Mouse (Mus musculus) midbrain, embryonic 15.5 days (tissue): ENCODE measurements around the gene 1700017D01Rik. TPM values are rescaled to one million over a fixed set of nuclear protein-coding genes. Genes with fewer than 3 reads are reported as not detected.

Source experiments
- polyA plus RNA-seq: library from polyadenylated mRNA; unstranded; fragments of >200 nt; fragmentation: Nextera tagmentation; extraction: Ambion mirVana; gene quantifications from 2 replicates; pipeline ENCODE4 v1.2.1, GENCODE M21; 2015

Gene 1700017D01Rik
- polyA plus RNA-seq, 1 experiment from 2014 or later, result not detected

Other genes with a start within 250 kb of the 1700017D01Rik start
- 46.2 and 48.4 TPM in 2 replicates for gene Tmem109, start 248.9 kb downstream of the 1700017D01Rik start, polyA plus RNA-seq
- 44.5 and 47.5 TPM in 2 replicates for gene Prpf19, start 235.6 kb downstream of the 1700017D01Rik start, polyA plus RNA-seq
- 0.49 and 0.79 TPM in 2 replicates for gene Zp1, start 210.2 kb downstream of the 1700017D01Rik start, polyA plus RNA-seq
- gene Ptgdr2, start 193.7 kb downstream of the 1700017D01Rik start, polyA plus RNA-seq, result 0.06 and 0.12 TPM in 2 replicates
- 13.3 and 14.1 TPM in 2 replicates for gene Ccdc86, start 181.6 kb downstream of the 1700017D01Rik start, polyA plus RNA-seq
- not detected in 2 replicates for gene Ms4a10, start 156.2 kb downstream of the 1700017D01Rik start, polyA plus RNA-seq
- not detected in 2 replicates for gene Ms4a15, start 137.6 kb downstream of the 1700017D01Rik start, polyA plus RNA-seq
- not detected in 2 replicates for gene Ms4a18, start 112.8 kb downstream of the 1700017D01Rik start, polyA plus RNA-seq
- not detected in 2 replicates for gene Ms4a8a, start 49.8 kb downstream of the 1700017D01Rik start, polyA plus RNA-seq
- gene 1700025F22Rik, start 34.4 kb upstream of the 1700017D01Rik start, polyA plus RNA-seq, result not detected in 2 replicates
- not detected in 2 replicates for gene Ms4a13, start 65.9 kb upstream of the 1700017D01Rik start, polyA plus RNA-seq
- gene Ms4a12, start 101.6 kb upstream of the 1700017D01Rik start, polyA plus RNA-seq, result not detected in 2 replicates
- gene Ms4a1, start 135.4 kb upstream of the 1700017D01Rik start, polyA plus RNA-seq, result not detected in 2 replicates
- gene Ms4a5, start 153.0 kb upstream of the 1700017D01Rik start, polyA plus RNA-seq, result not detected in 2 replicates
- gene Ms4a14, start 183.6 kb upstream of the 1700017D01Rik start, polyA plus RNA-seq, result 0.04 TPM in 1 of 2 replicates, not detected in the other
- gene Ms4a7, start 205.3 kb upstream of the 1700017D01Rik start, polyA plus RNA-seq, result 3.8 and 5.4 TPM in 2 replicates
- gene Ms4a4a, start 244.6 kb upstream of the 1700017D01Rik start, polyA plus RNA-seq, result 3.3 and 3.9 TPM in 2 replicates